Mouse (Mus musculus) ES-Bruce4 (cell line): ENCODE data around the gene Ppp2r2d.

Experiments used
- CTCF ChIP-seq: IDR thresholded peaks from one replicate; pipeline ENCODE4 v1.8.1; 2011; ENCODE audit warnings: low read depth, low read length
- EP300 ChIP-seq: IDR thresholded peaks from 2 replicates; pipeline ENCODE4 v1.6.1; 2011; ENCODE audit warnings: low read depth, low read length; ENCODE audit not compliant: insufficient read depth
- POLR2A ChIP-seq: IDR thresholded peaks from one replicate; pipeline ENCODE4 v1.8.1; 2011; ENCODE audit warnings: low read length; ENCODE audit not compliant: insufficient read depth

- TF ChIP-seq CTCF: peak; percentile 63
- TF ChIP-seq EP300: no peak
- TF ChIP-seq POLR2A: no peak
These were observed 5.3 kb upstream of the Ppp2r2d start for GRCm38 (mm10) chr7:138840594-138841021.
